Mouse (Mus musculus) liver, postnatal 0 days (tissue): ENCODE results near the gene Plxnd1.

Experiments
- CTCF ChIP-seq: sonication (generic); IDR thresholded peaks from 2 replicates; pipeline ENCODE4 v1.5.1; 2016; ENCODE audit warnings: antibody characterized with exemption, low read depth
- EP300 ChIP-seq: IDR thresholded peaks from 2 replicates; pipeline ENCODE4 v1.6.1; 2016; ENCODE audit warnings: antibody characterized with exemption, low read depth, mild to moderate bottlenecking

GRCm38 (mm10) chr6:115973139-115973875 is 21.5 kb downstream of the Plxnd1 start:
- TF ChIP-seq CTCF (no peak), EP300 (no peak)
